Mouse (Mus musculus) ES-Bruce4 (cell line): Measurements from ENCODE around the gene Bmper. TPM values are rescaled to one million over a fixed set of nuclear protein-coding genes. Genes with fewer than 3 reads are reported as not detected.

Experiments
- H3K27ac ChIP-seq: 2 replicates; pipeline ENCODE4 v1.5.1; 2012; ENCODE audit warnings: low read length, inconsistent platforms; ENCODE audit not compliant: insufficient read depth
- H3K27me3 ChIP-seq: 2 replicates; pipeline ENCODE4 v1.6.1; 2012; ENCODE audit warnings: mild to moderate bottlenecking, low read length, inconsistent platforms; ENCODE audit not compliant: control insufficient read depth, poor library complexity, insufficient read depth, severe bottlenecking
- H3K36me3 ChIP-seq: 2 replicates; pipeline ENCODE4 v1.6.1; 2012; ENCODE audit warnings: inconsistent platforms, mild to moderate bottlenecking, low read length, moderate library complexity; ENCODE audit not compliant: control insufficient read depth, poor library complexity, insufficient read depth, severe bottlenecking
- H3K4me1 ChIP-seq: one replicate; pipeline ENCODE4 v1.8.1; 2011; ENCODE audit warnings: low read length; ENCODE audit not compliant: control insufficient read depth, insufficient read depth
- H3K4me3 ChIP-seq: 2 replicates; pipeline ENCODE4 v1.5.1; 2011; ENCODE audit warnings: low read depth, mild to moderate bottlenecking, low read length
- H3K9ac ChIP-seq: 2 replicates; pipeline ENCODE4 v1.6.1; 2012; ENCODE audit warnings: low read depth, mild to moderate bottlenecking, inconsistent platforms; ENCODE audit not compliant: poor library complexity, severe bottlenecking
- H3K9me3 ChIP-seq: replicated peaks from 2 replicates; pipeline ENCODE4 v1.6.1; 2012; ENCODE audit warnings: mild to moderate bottlenecking, low read length, inconsistent platforms; ENCODE audit not compliant: control insufficient read depth, poor library complexity, insufficient read depth, severe bottlenecking
- CTCF ChIP-seq: IDR thresholded peaks from one replicate; pipeline ENCODE4 v1.8.1; 2011; ENCODE audit warnings: low read depth, low read length
- EP300 ChIP-seq: IDR thresholded peaks from 2 replicates; pipeline ENCODE4 v1.6.1; 2011; ENCODE audit warnings: low read depth, low read length; ENCODE audit not compliant: insufficient read depth
- POLR2A ChIP-seq: IDR thresholded peaks from one replicate; pipeline ENCODE4 v1.8.1; 2011; ENCODE audit warnings: low read length; ENCODE audit not compliant: insufficient read depth
- polyA plus RNA-seq: library from polyadenylated mRNA; stranded (reverse); fragments of >200 nt; gene quantifications from 2 replicates; pipeline ENCODE4 v1.2.4, GENCODE M21; 2011; ENCODE audit warnings: low read depth; ENCODE audit not compliant: missing spikeins, insufficient read depth, insufficient read length

Bmper gene
- polyA plus RNA-seq, 1 experiment, result not detected

DNA sequence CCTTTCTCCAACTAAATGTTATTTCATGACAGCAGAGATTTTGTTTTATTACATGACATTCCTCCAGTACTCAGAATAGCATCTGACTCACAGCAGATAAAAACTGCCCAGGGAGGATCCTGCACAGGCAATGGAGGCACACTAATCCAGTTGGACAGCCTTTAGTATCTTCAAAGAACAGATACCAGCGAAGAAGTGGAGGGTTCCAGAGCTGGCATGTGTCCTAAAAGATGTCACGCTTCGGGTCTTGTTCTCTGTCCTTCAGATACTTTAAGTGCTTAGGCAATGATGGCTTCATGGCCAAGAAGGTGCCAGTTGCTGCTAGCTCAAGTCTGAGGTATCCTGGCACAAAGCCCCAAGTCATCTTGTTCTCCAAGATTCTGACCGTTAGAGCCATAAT is 272.5 kb downstream of the Bmper start:
- Histone ChIP-seq H3K36me3 (no peaks in the 10 kb centered on the region), H3K27ac (no peak overlapping the region), H3K9me3 (no peaks in the 10 kb centered on the region), H3K4me3 (no peak overlapping the region), H3K4me1 (no peaks in the 10 kb centered on the region), H3K9ac (no peak overlapping the region), H3K27me3 (no peaks in the 10 kb centered on the region)
- TF ChIP-seq POLR2A (no peak), EP300 (no peak), CTCF (no peak)

DNA sequence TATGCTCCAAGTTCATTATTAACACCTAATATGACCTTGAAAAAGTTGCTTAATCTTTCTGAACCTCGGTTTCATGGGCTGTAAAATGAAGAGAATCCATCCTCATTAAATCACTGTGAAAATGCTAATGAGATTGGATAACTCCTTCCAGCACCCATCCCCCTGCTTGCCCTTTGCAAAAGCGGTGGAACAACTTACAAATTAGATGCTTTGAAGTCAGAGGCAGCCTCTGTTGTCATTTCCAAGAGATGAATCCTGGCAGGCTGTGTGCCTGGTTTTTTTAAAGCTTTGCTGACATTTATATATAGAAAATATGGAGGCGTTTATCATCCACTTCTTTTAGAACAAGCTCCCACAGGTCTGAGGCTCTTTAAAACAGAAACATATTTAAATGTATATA is 274.8 kb downstream of the Bmper start:
- Histone ChIP-seq H3K9ac (no peak overlapping the region), H3K4me1 (no peaks in the 10 kb centered on the region), H3K27ac (no peak overlapping the region), H3K4me3 (no peak overlapping the region), H3K9me3 (no peaks in the 10 kb centered on the region), H3K27me3 (no peaks in the 10 kb centered on the region), H3K36me3 (no peaks in the 10 kb centered on the region)
- TF ChIP-seq POLR2A (no peak), CTCF (no peak), EP300 (no peak)

DNA sequence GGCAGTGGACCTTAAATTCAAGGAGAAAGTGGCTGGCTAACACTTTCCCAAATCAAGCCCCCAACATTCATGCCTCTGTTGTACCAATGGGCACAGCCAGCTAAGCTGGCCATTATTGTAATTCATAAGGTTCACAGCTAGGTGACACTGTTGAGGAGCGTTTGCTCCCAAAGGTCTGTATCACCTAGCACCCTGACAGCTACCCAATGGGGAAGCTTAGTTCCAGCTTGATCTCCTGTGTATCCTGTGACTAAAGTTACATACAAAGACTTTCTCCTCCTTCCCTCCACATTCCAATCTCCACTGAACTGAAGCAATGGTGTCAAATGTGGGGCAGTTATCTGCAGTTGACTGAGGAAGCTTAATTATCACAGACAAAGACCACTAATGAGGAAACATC is 311.0 kb downstream of the Bmper start:
- no peak overlapping the region for H3K9ac ChIP-seq
- no peak overlapping the region for H3K4me3 ChIP-seq
- TF ChIP-seq POLR2A (no peak), CTCF (no peak), EP300 (no peak)
- no peaks in the 10 kb centered on the region for H3K36me3 ChIP-seq
- H3K27me3 ChIP-seq, result no peaks in the 10 kb centered on the region
- no peaks in the 10 kb centered on the region for H3K9me3 ChIP-seq
- H3K4me1 ChIP-seq, result no peaks in the 10 kb centered on the region
- no peak overlapping the region for H3K27ac ChIP-seq
